ENCODE assay signal across 9 mouse cellular contexts in the genomic region with DNA sequence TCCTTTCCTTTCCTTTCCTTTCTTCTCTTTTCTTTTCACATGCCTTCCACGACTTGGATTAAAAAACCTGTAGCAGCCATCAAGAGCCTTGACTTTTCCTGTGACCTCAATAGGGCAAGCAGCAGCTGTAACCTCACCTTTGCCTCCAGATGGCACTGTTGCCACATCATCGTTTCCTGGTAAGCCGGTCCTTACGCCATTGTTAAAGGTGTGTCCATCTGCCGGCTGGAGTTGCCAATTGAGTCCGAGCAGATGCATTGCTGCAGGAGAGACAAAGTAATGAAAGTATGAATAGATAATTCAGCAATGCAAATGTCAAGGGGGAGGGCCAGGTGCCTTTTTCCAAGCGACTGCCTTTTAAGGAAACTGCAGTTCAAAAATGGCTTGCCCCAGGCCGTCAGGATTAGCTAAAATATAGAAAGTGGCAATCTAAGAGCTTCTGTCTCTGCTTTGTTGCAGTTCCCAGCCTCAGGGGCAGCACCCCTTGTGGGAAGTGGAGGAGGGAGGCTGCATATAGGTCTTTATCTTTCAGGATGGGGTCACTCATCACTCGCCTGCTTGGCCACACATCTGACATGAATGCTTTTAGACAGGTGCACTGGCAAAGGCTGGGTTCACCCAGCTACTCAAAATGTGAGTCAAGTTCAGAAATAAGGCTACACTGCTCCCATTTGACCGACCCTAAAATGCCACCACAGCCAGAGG.
DNase-seq lines count a peak whose midpoint lies in the region; ATAC-seq lines count a peak whose summit lies in the region.
"Had no signal": no experiment of that assay in that cellular context is flagged by ENCODE, and none has a peak within 500 bp of the region (broad histone marks: within the 10 kb centered on the region; RNA-seq: fewer than 3 reads in every experiment).

No protein-coding gene starts in this region.

- H3K4me3 ChIP-seq in embryonic facial prominence, embryonic 13.5 days: peak overlapping the region; percentile 26; the same call in 1 of the 2 replicates
- H3K4me3 ChIP-seq in limb, embryonic 11.5 days (ENCODE audit: low read depth, low read length): no peak overlapping the region
- H3K4me3 ChIP-seq in midbrain, embryonic 15.5 days: peak overlapping the region; percentile 12; the same call in 1 of the 2 replicates

- H3K27me3 ChIP-seq in embryonic facial prominence, embryonic 13.5 days: 0 out of 2 replicates have a peak, but pooled peaks cover 3% of the 10 kb centered on the region
- H3K27me3 ChIP-seq in limb, embryonic 11.5 days (ENCODE audit: control insufficient read depth, insufficient read depth, low read length): no peaks in the 10 kb centered on the region
- H3K27me3 ChIP-seq in midbrain, embryonic 15.5 days (replicated peaks): no peaks in the 10 kb centered on the region

- peak overlapping the region; percentile 57 for H3K4me2 ChIP-seq in embryonic facial prominence, embryonic 13.5 days
- peak overlapping the region; percentile 21 for H3K4me2 ChIP-seq in limb, embryonic 11.5 days (ENCODE audit: low read depth, severe bottlenecking)
- H3K4me2 ChIP-seq in midbrain, embryonic 15.5 days: peak overlapping the region; percentile 38

- no peaks in the 10 kb centered on the region for H3K9me3 ChIP-seq in embryonic facial prominence, embryonic 13.5 days
- H3K9me3 ChIP-seq in limb, embryonic 11.5 days (ENCODE audit: control insufficient read depth, low read length): no peaks in the 10 kb centered on the region
- no peaks in the 10 kb centered on the region for H3K9me3 ChIP-seq in midbrain, embryonic 15.5 days

- H3K36me3 ChIP-seq in embryonic facial prominence, embryonic 13.5 days: no peaks in the 10 kb centered on the region
- no peaks in the 10 kb centered on the region for H3K36me3 ChIP-seq in limb, embryonic 11.5 days (ENCODE audit: control insufficient read depth, insufficient read depth, low read length)
- H3K36me3 ChIP-seq in midbrain, embryonic 15.5 days (replicated peaks): no peaks in the 10 kb centered on the region
- H3K36me3 ChIP-seq: G1E had no signal

- 12% methylated on average over 10 of the region's 10 CpGs for WGBS in embryonic facial prominence, embryonic 13.5 days
- WGBS in limb, embryonic 11.5 days: 16% methylated on average over 10 of the region's 10 CpGs
- WGBS in midbrain, embryonic 15.5 days: 6% methylated on average over 10 of the region's 10 CpGs

- peaks cover 12% of the 10 kb centered on the region for H3K4me1 ChIP-seq in embryonic facial prominence, embryonic 13.5 days
- peaks cover 10% of the 10 kb centered on the region; the same call in 1 of the 2 replicates for H3K4me1 ChIP-seq in limb, embryonic 11.5 days (ENCODE audit: control insufficient read depth, insufficient read depth, low read length)
- H3K4me1 ChIP-seq in midbrain, embryonic 15.5 days: peaks cover 39% of the 10 kb centered on the region

- no peak overlapping the region for H3K9ac ChIP-seq in embryonic facial prominence, embryonic 13.5 days
- no peak overlapping the region for H3K9ac ChIP-seq in limb, embryonic 11.5 days (ENCODE audit: low read length)
- peak overlapping the region; percentile 21; the same call in 1 of the 2 replicates for H3K9ac ChIP-seq in midbrain, embryonic 15.5 days

- ATAC-seq in embryonic facial prominence, embryonic 13.5 days (ENCODE audit: insufficient number of reproducible peaks, insufficient read depth, low FRiP score, low TSS enrichment, low read depth): no peak
- ATAC-seq in limb, embryonic 11.5 days (ENCODE audit: insufficient number of reproducible peaks, low FRiP score, low TSS enrichment, low read depth): no peak
- peak; percentile 81 for ATAC-seq in midbrain, embryonic 15.5 days (replicated peaks)

- no peak overlapping the region for H3K27ac ChIP-seq in embryonic facial prominence, embryonic 13.5 days
- H3K27ac ChIP-seq in limb, embryonic 11.5 days (replicated peaks; ENCODE audit: low read depth, low read length): no peak overlapping the region
- peak overlapping the region; percentile 75 for H3K27ac ChIP-seq in midbrain, embryonic 15.5 days

- DNase-seq in thymus, postnatal 0 days (ENCODE audit: low spot score): peak; percentile 26
- DNase-seq in thymus, postnatal 25 days: no peak
- peak; percentile 69 for DNase-seq in heart, adult 8-10 months (ENCODE audit: low spot score)
- DNase-seq in kidney, adult 18-20 months: peak; percentile 80
- DNase-seq in limb, embryonic 11.5 days (ENCODE audit: low spot score): peak; percentile 93
- DNase-seq in telencephalon, adult 2 months (ENCODE audit: low read depth, low spot score): peak; percentile 72
